Mouse (Mus musculus): Measurements from ENCODE around the gene Chrna5. TPM values are rescaled to one million over a fixed set of nuclear protein-coding genes. Genes with fewer than 3 reads are reported as not detected.
"Not testable (repeated sequence)": the region's sequence is repeated elsewhere in the genome, so short reads cannot be mapped to it uniquely, and the experiment has no call there.

Chrna5 gene
- 6.7 and 9.2 TPM in 2 replicates for polyA plus RNA-seq (2012; rRNA removed)

- Histone ChIP-seq H3K4me3 (ENCODE audit: control insufficient read depth, low read depth, low read length) (peak within 1 kb of the TSS; percentile 89), H3K27ac (ENCODE audit: control insufficient read depth, insufficient read depth, low read depth, low read length) (no peak within 1 kb of the TSS; the same call in 1 of the 2 replicates), H3K4me1 (ENCODE audit: control insufficient read depth, insufficient read depth, low read length) (peaks cover 14% of the 10 kb centered on the region), H3K27me3 (ENCODE audit: control insufficient read depth, insufficient read depth, low read length) (no peaks in the 10 kb centered on the region), H3K36me3 (ENCODE audit: control insufficient read depth, insufficient read depth, low read length) (no peaks in the 10 kb centered on the region)
- TF ChIP-seq POLR2A (IDR thresholded peaks at IDR 0.05; ENCODE audit: control insufficient read depth, low read depth, low read length) = no peak
- TF ChIP-seq CTCF (IDR thresholded peaks at IDR 0.05; ENCODE audit: control insufficient read depth, insufficient read depth, insufficient replicate concordance, low read depth, low read length) = no peak
Measured at GRCm38 (mm10) chr9:54980674-54981073, at the start of gene Chrna5. Gene Chrna5 (plus strand): TSS chr9:54980880.

GRCm38 (mm10) chr9:54931765-54932164 lies 48.9 kb upstream of the Chrna5 start:
- Histone ChIP-seq H3K27me3 (ENCODE audit: control insufficient read depth, insufficient read depth, low read length) (no peaks in the 10 kb centered on the region), H3K4me1 (ENCODE audit: control insufficient read depth, insufficient read depth, low read length) (no peaks in the 10 kb centered on the region), H3K36me3 (ENCODE audit: control insufficient read depth, insufficient read depth, low read length) (no peaks in the 10 kb centered on the region), H3K27ac (ENCODE audit: control insufficient read depth, insufficient read depth, low read depth, low read length) (no peak overlapping the region), H3K4me3 (ENCODE audit: control insufficient read depth, low read depth, low read length) (no peak overlapping the region)
- TF ChIP-seq POLR2A (IDR thresholded peaks at IDR 0.05; ENCODE audit: control insufficient read depth, low read depth, low read length) = no peak
- TF ChIP-seq CTCF (IDR thresholded peaks at IDR 0.05; ENCODE audit: control insufficient read depth, insufficient read depth, insufficient replicate concordance, low read depth, low read length) = no peak; the same call in 1 of the 2 replicates

- Histone ChIP-seq H3K4me3 (ENCODE audit: control insufficient read depth, low read depth, low read length) (no peak overlapping the region), H3K27me3 (ENCODE audit: control insufficient read depth, insufficient read depth, low read length) (no peaks in the 10 kb centered on the region), H3K27ac (ENCODE audit: control insufficient read depth, insufficient read depth, low read depth, low read length) (no peak overlapping the region), H3K36me3 (ENCODE audit: control insufficient read depth, insufficient read depth, low read length) (no peaks in the 10 kb centered on the region), H3K4me1 (ENCODE audit: control insufficient read depth, insufficient read depth, low read length) (no peaks in the 10 kb centered on the region)
- no peak for TF ChIP-seq CTCF (IDR thresholded peaks at IDR 0.05; ENCODE audit: control insufficient read depth, insufficient read depth, insufficient replicate concordance, low read depth, low read length)
- TF ChIP-seq POLR2A (IDR thresholded peaks at IDR 0.05; ENCODE audit: control insufficient read depth, low read depth, low read length) = no peak
Measured at GRCm38 (mm10) chr9:54932379-54932778, 48.3 kb upstream of the Chrna5 start.

- no peak overlapping the region for H3K27ac ChIP-seq (ENCODE audit: control insufficient read depth, insufficient read depth, low read depth, low read length)
- TF ChIP-seq CTCF (IDR thresholded peaks at IDR 0.05; ENCODE audit: control insufficient read depth, insufficient read depth, insufficient replicate concordance, low read depth, low read length) (no peak), POLR2A (IDR thresholded peaks at IDR 0.05; ENCODE audit: control insufficient read depth, low read depth, low read length) (no peak)
- no peak overlapping the region for H3K4me3 ChIP-seq (ENCODE audit: control insufficient read depth, low read depth, low read length)
Measured at GRCm38 (mm10) chr9:54942071-54942470, 38.6 kb upstream of the Chrna5 start.

GRCm38 (mm10) chr9:54944467-54944866 lies 36.2 kb upstream of the Chrna5 start:
- Histone ChIP-seq H3K36me3 (ENCODE audit: control insufficient read depth, insufficient read depth, low read length) (no peaks in the 10 kb centered on the region), H3K4me1 (ENCODE audit: control insufficient read depth, insufficient read depth, low read length) (no peaks in the 10 kb centered on the region), H3K27me3 (ENCODE audit: control insufficient read depth, insufficient read depth, low read length) (no peaks in the 10 kb centered on the region), H3K27ac (ENCODE audit: control insufficient read depth, insufficient read depth, low read depth, low read length) (no peak overlapping the region), H3K4me3 (ENCODE audit: control insufficient read depth, low read depth, low read length) (no peak overlapping the region)
- no peak for TF ChIP-seq POLR2A (IDR thresholded peaks at IDR 0.05; ENCODE audit: control insufficient read depth, low read depth, low read length)
- TF ChIP-seq CTCF (IDR thresholded peaks at IDR 0.05; ENCODE audit: control insufficient read depth, insufficient read depth, insufficient replicate concordance, low read depth, low read length) = no peak

More at GRCm38 (mm10) chr9:54942071-54942470, 38.6 kb upstream of the Chrna5 start:
- Histone ChIP-seq H3K36me3 (ENCODE audit: control insufficient read depth, insufficient read depth, low read length) (no peaks in the 10 kb centered on the region), H3K27me3 (ENCODE audit: control insufficient read depth, insufficient read depth, low read length) (no peaks in the 10 kb centered on the region), H3K4me1 (ENCODE audit: control insufficient read depth, insufficient read depth, low read length) (no peaks in the 10 kb centered on the region)

- TF ChIP-seq POLR2A (IDR thresholded peaks at IDR 0.05; ENCODE audit: control insufficient read depth, low read depth, low read length) = no peak
- no peak for TF ChIP-seq CTCF (IDR thresholded peaks at IDR 0.05; ENCODE audit: control insufficient read depth, insufficient read depth, insufficient replicate concordance, low read depth, low read length)
- Histone ChIP-seq H3K27ac (ENCODE audit: control insufficient read depth, insufficient read depth, low read depth, low read length) (no peak overlapping the region), H3K36me3 (ENCODE audit: control insufficient read depth, insufficient read depth, low read length) (no peaks in the 10 kb centered on the region), H3K4me3 (ENCODE audit: control insufficient read depth, low read depth, low read length) (no peak overlapping the region), H3K4me1 (ENCODE audit: control insufficient read depth, insufficient read depth, low read length) (no peaks in the 10 kb centered on the region), H3K27me3 (ENCODE audit: control insufficient read depth, insufficient read depth, low read length) (no peaks in the 10 kb centered on the region)
Measured at GRCm38 (mm10) chr9:54946256-54946655, 34.4 kb upstream of the Chrna5 start.

- H3K27ac ChIP-seq (ENCODE audit: control insufficient read depth, insufficient read depth, low read depth, low read length) = no peak overlapping the region
- H3K4me3 ChIP-seq (ENCODE audit: control insufficient read depth, low read depth, low read length) = no peak overlapping the region
- no peaks in the 10 kb centered on the region; the same call in 1 of the 2 replicates for H3K36me3 ChIP-seq (ENCODE audit: control insufficient read depth, insufficient read depth, low read length)
- no peaks in the 10 kb centered on the region for H3K27me3 ChIP-seq (ENCODE audit: control insufficient read depth, insufficient read depth, low read length)
- TF ChIP-seq POLR2A (IDR thresholded peaks at IDR 0.05; ENCODE audit: control insufficient read depth, low read depth, low read length) (no peak), CTCF (IDR thresholded peaks at IDR 0.05; ENCODE audit: control insufficient read depth, insufficient read depth, insufficient replicate concordance, low read depth, low read length) (no peak)
- no peaks in the 10 kb centered on the region for H3K4me1 ChIP-seq (ENCODE audit: control insufficient read depth, insufficient read depth, low read length)
Measured at GRCm38 (mm10) chr9:54949465-54949864, 31.2 kb upstream of the Chrna5 start.

GRCm38 (mm10) chr9:54950162-54950561 lies 30.5 kb upstream of the Chrna5 start:
- H3K4me1 ChIP-seq (ENCODE audit: control insufficient read depth, insufficient read depth, low read length); H3K27me3 ChIP-seq (ENCODE audit: control insufficient read depth, insufficient read depth, low read length); H3K27ac ChIP-seq (ENCODE audit: control insufficient read depth, insufficient read depth, low read depth, low read length); H3K36me3 ChIP-seq (ENCODE audit: control insufficient read depth, insufficient read depth, low read length): not testable (repeated sequence)
- H3K4me3 ChIP-seq (ENCODE audit: control insufficient read depth, low read depth, low read length) = peak overlapping the region; percentile 92
